Mouse (Mus musculus): Measurements from ENCODE around the gene Nynrin.
A peak's percentile ranks its signal among the peaks of the same experiment; 100 is the strongest.

Gene Nynrin

DNA sequence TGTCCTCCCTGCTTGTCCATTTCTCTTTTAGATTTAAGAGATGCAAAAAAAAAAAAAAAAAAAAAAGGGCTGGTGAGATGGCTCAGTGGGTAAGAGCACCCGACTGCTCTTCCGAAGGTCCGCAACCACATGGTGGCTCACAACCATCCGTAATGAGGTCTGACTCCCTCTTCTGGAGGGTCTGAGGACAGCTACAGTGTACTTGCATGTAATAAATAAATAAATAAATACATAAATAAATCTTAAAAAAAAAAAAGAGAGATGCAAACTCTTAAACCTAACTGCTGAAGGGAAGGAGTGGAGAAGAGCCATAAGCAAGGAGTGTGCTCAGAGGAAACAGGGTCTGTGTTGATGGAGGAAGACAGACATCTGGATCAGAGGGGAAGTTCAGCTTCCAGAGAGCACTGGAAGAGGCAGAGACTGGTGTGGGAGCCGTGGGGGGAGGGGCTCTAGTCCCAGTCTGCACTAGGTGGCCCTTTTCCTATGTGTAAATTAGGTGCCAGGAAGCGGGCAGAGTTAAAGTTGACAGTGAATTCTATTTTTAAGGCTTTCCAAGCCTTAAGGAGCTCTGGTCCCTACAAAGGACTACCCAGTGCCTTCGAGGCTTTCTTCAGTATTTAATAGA, 24.6 kb downstream of the Nynrin start:
- DNase-seq (ENCODE audit: extremely low spot score, low spot score) = no peak

DNA sequence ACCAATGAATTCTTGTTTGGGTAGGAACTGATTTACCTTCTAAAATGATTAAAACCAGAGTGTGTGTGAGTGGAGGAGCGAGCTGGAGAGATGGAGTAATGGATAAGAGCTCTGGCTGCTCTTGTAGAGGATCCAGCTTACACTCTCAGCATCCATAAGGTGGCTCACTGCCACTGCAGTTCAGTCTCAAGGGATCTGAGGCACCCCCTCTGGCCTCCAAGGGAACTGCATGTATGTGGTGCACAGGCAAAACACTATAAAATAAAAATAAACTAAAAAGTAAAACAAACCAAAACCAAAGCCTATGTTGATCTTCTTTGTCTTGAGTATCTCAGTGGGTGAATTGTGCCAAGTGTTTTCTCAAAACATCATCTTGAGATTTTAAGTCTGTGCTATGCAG, 25.8 kb downstream of the Nynrin start:
- DNase-seq (ENCODE audit: extremely low spot score, low spot score) = peak; percentile 48

DNA sequence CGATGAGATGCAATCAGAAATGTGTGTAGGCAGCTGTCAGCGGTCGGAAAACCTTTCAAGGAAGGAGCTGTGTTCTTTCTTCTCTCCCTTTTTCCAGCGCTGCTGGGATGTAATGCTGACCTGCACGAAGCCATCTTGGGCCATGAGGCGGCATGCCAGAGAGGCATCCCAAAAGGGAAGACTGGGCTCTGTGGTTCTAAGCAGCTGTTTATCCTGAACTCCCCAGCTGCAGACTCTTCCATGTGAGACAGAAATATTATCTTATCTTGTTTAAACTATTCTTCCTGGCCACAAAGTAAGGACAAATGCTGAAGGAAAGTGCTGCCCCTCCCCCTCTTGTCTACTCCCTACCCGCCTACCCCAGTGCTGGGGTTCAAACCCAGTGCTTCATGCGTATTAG, 27.2 kb downstream of the Nynrin start:
- DNase-seq (ENCODE audit: extremely low spot score, low spot score) = no peak

DNA sequence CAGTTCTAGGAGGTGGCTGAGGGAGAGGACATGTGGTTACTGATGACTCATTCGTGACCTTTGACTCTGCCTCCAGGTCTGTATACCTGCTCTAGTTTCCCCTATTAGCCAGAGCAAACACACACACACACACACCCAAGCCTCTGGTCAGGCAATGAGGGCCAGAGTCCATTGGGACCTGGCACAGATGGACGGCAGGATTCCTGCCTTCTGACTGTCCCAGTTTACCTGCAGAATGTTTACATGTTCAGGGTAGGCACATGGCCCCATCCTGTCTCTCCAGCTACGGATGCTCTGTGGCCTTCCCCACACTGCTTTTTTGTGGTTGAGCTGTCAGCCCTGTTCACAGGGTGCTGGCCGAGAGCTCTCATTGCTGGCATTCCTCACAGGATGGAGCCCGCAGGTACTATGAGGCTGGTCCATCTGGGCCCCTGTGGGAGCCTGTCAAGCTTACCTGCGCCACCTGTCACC, 28.4 kb downstream of the Nynrin start:
- DNase-seq (ENCODE audit: extremely low spot score, low spot score) = no peak

DNA sequence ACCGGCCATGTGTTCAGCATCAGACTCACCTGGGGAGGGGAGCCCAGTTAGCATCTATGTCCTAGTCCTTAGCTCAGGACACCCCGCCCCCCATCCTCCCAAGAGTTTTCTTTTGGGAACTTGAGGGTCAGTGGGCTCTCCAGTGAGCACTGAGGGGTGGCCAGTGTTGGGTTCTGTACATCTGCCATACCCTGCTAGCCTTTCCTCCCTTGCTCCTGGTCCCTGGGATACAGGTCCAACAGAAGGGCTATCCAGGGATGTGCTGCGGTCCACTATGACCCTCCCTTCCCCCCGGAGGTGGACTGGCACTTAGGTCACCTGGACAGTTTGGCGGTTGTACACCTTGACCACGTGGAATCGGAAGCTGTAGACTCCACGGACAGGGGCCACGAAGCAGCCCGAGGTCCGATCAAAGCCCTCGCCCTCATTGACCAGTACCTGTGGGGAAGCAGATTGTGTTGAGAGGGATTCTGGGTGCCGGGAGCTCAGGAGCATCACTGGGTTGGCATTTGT, 29.4 kb downstream of the Nynrin start:
- no peak for DNase-seq (ENCODE audit: extremely low spot score, low spot score)

DNA sequence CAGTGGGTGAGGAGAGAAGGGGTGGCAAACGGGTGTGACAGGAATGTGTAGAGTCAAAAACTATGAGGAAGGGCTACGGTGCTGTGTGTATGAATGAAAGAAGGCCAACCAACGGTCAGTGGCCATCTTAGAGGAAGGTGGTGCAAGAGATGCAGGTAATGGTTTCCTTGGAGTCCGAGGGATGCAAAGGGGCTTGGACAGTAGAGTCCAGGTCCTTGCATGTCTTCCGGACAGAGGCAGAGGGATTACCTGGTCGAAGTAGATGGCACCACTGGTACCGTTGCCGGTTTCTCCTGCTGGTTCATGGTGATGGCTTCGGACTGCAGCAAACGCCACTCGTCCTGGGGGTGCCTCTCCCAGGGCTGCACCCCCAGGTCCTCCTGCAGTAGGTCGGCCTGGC, 29.9 kb downstream of the Nynrin start:
- DNase-seq (ENCODE audit: extremely low spot score, low spot score) = no peak

DNA sequence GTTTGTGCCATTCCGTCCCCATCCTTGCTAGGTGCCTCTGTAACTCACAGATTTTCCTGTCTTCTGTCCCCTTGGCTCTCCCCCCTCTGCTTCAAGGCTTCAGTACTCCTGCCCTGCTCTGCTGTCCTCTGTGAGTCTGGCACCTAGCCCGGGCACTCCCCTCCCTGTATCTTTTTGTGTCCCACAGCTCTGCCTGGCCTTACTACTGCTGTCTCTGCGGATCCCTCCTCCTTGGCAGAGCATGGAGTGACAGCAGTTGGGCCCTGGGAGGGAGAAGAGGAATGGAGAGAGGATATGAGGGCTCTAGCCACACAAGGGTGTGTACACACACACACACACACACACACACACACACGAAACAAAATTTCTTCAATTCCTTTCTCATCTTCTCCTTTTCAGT, 30.4 kb downstream of the Nynrin start, which contains the start of gene Cbln3:
TSS of gene Cbln3 (minus strand) at position 227 of the 400 bp plus-strand sequence.
- no peak for DNase-seq (ENCODE audit: extremely low spot score, low spot score)

DNA sequence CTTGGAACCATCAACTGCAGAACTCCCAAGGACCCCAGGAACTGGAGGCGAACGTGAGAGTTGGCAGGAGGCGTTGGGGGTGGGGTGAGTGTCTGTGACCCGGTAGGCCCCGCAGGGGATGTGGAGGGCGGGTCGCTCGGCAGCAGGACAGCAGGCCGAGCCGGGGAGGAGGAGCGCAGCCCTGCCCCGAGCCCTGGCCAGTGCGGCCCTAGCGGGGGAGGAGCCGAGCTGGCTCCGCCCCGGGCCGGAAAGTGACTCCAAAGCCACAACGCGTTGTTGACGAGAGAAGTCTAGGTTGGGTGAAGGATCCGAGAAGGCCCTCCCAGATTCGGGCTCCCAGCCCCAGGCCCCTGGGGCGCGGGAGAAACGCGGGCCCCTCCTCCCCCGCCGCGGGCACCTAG, 30.9 kb downstream of the Nynrin start, which contains the start of gene Khnyn:
TSS of gene Khnyn (plus strand) at position 235 of the 401 bp plus-strand sequence.
- peak; percentile 88 for DNase-seq (ENCODE audit: extremely low spot score, low spot score)

DNA sequence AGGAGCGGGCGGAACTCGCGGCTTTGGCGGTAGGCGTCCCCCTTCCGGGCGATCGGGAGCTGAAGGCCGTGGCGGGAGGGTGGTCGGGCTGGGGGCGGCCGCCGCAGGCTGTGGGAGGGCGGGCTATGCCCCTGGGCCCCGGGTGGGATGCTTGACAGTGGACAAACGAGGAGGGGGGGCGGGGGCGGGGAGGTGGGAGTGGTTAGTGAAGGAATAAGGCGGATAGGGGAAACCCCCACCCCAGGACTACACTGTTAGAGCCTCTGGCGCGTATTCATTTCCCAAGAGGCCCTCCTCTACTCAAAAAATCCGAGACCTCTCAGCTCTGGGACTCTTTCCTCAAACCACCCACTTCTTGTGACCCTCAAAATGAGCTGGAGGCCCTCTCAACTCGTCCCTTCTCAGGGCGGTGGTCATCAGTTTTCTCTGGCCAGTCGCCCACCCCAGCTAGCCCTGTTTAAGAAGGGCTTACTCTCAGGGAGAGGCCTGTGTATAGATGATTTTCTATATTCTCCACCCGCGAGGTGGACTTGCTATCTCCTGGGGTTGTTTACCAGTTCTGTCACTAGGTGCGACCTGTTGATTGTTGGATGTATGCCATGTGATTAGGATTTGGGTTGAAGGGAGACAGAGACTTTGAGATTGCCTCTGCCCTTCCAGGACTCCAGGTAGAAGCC, 31.4 kb downstream of the Nynrin start:
- no peak for DNase-seq (ENCODE audit: extremely low spot score, low spot score)

DNA sequence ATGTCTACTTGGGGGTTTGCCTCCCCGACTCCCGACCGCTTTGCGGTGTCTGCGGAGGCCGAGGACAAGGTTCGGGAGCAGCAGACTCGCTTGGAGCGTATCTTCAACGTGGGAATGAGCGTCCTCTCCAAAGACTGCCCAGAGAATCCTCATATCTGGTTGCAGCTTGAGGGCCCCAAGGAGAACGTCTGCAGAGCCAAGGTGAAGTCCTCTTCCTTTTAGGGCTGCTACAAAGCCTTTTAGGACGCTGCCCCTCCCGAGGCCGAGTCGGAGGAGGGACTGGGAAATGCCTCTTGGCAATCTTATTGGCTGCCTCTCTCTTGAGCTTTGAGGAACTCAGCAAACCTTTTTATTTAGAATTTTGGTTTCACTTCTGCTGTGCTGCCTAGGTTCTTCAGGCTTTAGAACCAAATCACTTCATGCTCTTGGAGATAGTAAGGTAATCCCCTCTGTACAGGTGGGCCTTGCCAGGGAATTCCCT, 32.0 kb downstream of the Nynrin start:
- DNase-seq (ENCODE audit: extremely low spot score, low spot score) = no peak

DNA sequence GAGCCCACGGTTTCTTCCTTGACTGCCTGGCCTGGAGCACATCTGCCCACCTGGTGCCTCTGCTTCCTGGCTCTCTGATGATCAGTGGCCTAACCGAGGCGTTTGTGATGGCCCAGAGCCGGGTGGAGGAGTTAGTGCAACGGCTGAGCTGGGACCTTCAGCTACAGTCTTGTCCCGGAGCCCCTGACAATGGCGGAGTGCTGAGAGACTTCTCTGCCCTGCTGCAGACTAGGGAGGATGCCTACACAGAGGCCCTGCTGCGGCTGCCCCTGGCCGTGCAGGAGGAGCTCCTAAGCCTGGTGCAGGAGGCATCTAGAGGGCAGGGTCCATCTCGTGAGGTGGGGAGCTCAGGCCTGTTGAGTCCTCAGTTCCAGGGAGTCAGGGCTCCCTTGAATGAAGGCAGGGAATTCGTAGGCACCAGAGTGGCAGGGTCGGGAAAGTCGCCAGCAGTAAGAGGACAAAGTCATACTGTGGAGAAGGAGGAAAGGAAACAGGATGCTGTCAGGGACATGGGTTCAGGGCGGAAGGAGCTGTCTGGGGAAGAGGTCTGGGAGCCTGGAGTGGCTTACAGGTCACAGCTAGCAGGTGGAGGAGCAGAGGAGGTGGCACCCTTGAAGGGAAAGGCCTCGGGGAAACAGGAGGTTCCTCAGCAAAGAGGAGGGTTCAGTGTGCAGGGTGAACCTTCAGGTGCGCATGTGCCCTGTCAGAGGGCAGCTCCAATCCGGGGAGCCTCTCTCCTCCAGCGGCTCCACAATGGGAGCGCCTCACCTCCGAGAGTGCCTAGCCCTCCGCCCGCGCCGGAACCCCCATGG, 33.0 kb downstream of the Nynrin start:
- DNase-seq (ENCODE audit: extremely low spot score, low spot score) = no peak

DNA sequence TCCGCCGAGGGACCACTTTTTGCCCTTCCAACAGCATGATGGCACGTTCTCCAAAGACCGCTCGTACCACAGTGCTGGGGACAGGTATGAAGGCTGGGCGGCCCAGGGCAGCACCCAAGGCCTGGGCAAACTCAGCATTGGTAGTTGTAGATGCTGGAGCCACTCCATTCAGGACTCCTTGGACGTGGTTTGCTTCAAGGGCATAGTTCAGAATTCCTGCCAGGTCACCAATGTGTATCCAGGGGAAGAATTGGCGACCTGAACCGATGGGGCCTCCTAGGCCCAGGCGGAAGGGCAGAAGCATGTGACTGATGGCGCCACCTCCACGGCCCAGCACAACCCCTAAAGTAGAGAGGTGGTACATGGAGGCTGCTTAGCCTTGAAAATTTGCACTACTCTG, 43.9 kb downstream of the Nynrin start:
- DNase-seq (ENCODE audit: extremely low spot score, low spot score) = no peak

DNA sequence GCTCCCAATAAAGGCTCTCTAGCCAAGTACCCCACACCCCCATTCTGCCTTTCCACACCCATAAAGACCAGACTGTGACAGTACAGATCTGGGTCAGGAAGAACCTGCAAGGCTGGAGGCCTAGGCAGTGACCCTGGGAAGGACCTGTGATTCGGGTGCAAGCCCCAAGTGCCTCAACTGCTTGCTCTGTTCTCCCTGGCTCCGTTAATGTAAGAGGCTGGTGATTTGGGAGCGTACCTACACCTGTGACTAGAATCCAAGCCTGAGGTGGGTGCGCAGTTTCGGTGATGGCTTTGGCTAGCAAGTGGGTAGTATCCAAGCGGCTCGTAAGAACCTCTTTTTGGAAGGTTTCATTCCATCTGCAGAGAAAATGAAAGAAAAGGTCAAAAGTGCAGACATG, 45.1 kb downstream of the Nynrin start:
- DNase-seq (ENCODE audit: extremely low spot score, low spot score) = no peak

DNA sequence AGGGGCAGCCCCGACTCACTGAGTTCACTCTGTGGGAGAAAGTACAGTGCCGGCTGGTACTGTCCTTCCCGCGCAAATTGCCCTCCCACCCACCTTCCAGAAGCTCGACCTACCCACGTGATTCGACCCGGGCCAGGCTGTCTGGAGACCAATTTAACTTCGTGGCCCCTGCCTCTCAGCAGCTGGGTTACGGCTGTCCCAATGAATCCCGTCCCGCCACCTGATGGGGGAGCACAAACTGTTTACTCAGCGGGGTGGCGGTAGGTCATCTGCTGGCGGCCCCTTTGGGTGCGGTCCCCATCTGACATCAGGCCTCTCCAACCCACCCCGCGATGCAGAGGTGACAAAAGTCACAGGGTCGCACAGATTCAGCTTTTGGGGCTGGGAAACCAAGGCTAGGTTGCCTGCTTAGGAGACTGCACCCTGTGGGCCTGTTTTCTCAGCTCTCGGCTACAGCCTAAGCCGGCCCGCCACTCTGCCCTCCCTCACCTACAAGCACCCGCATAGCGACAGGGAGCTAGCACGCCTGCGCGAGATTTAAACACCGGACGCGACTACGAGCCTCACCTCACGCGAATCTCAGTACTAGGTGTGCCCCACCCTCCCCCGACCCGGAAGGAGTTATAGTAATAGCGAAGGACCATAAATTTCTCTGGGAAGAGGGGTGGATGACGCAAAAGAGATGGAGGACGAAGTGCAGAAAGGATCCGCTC, 46.0 kb downstream of the Nynrin start, which contains the start of gene Sdr39u1:
TSS of gene Sdr39u1 (minus strand) at position 593 of the 713 bp plus-strand sequence.
- DNase-seq (ENCODE audit: extremely low spot score, low spot score) = peak; percentile 82

DNA sequence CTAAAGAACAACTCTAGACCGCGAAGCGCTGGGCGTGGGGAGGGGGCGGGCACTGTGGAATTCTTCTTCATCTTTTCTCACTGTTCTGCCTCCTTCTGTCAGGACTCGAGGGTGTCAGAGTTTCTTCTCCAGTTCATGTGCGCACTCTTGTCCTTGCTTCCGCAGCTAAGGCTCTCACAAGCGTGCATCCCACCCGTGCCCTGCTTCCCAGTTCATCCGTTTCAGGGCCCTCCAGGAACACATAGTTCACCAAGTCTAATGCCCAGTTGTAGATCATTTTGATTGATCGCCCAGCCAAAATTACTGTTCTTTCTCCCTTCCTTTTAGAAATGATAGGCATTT, 46.6 kb downstream of the Nynrin start:
- no peak for DNase-seq (ENCODE audit: extremely low spot score, low spot score)

DNA sequence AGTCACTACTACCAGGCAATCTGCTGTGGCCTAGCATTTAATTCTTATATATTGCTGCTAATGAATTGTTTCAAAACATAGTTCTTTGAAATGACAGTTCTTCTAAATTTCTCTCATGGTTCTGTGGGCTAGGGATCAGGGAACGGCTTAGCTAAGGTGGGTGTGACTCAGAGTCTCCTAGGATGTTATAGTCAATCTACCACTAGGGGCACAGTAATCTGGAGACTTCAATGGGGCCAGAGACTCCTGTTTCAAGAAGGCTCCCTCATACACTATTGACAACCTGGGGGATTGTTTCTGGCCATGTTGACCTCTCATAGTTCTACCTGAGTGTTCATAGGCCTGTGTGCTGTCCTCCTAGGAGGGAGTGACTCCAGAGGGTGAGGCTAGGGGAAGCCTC, 51.7 kb downstream of the Nynrin start:
- DNase-seq (ENCODE audit: extremely low spot score, low spot score) = no peak

DNA sequence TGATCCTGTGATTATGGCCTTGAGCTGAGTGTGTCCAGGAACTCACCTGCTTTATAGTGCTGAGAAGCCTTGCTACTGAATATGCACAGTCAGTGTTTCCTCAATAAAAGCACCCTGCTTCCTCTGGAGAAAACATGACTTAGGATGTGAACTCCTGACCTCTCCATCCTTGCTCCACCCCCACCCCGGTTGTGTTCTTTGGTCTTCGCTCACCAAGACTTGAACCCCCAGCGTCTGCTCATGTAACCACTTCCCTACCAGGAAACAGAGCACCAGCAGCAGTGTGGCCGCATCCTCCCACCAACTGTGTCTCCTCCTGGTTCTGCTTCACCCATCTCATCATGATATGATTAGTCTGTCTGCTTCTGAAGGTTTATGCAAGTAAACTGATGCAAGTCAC, 59.6 kb downstream of the Nynrin start:
- DNase-seq (ENCODE audit: extremely low spot score, low spot score) = no peak

DNA sequence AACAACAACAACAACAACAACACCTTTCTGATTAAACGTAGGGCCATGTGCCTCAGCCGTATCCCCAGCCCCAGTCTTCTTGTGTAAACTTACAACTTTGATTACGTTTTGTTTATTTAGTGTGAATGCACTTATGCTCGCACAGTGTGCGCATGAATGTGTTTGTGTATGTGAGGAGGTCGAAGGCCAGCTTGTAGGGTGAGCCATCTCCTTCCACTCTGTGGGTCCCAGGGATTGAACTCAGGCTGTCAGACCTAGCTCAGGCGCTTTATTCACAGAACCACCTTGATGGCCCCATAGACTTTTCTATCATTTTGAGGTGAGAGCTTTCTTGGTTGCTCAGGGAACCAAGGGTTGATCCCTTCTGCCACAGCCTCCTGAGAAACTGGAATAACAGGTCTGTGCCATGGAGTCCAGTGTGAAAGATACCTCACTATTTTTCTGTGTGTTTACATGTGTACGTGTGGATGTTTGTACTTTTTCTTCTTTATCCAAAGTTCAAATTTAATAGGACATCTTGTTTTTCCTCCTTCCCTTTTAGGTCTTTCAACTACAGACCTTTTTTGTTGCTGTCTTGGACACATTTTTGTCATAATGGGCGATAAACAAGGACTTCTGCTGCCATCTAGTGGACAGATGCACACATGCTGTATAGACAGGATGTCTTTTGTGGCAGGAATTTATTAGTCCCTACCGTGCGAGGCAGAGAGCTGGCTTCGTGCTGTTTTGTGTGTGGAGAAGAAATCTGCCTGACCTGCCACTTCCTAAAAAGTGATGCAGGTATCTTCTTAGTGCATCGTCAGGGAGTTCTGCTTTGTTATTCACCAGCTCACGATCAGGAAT, 64.7 kb downstream of the Nynrin start:
- peak; percentile 73 for DNase-seq (ENCODE audit: extremely low spot score, low spot score)

DNA sequence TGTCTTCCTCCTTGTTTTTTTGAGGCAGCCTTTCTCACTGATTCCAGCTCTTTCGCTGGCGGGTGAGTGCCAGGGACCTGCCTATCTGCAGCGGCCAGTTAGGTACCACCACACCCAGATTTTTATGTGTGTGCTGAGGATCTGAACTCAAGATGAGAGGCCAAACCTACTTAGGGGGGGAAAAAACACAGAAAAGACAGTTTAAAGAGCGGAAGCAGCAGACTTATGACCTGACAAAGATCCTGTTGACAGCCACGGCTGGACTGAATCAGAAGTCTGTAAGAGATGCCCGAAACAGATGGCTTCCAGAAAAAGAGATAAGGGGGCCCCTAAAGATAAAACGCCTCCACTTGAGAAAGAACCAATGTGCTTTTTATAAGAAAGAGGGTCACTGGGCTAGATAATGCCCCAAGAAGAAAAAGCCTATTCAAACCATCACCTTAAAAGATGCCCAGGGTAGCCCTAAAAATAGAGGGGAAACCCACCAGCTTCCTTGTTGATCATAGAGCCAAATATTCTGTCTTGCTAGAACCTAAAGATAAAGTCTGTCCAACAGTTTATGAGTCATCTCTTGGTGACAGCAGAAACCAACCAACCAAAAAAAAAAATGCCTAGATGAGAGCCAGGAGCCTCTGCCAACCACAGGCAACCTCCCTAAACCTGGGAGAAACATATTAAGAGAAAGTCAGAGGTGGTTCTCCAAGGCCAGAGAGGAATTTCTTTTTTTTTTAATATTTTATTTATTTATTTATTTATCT, 68.8 kb downstream of the Nynrin start:
- no peak for DNase-seq (ENCODE audit: extremely low spot score, low spot score)

All from neural tube, embryonic 10.5 days (tissue).